ENCODE assay signal across 8 mouse cellular contexts in the genomic region with DNA sequence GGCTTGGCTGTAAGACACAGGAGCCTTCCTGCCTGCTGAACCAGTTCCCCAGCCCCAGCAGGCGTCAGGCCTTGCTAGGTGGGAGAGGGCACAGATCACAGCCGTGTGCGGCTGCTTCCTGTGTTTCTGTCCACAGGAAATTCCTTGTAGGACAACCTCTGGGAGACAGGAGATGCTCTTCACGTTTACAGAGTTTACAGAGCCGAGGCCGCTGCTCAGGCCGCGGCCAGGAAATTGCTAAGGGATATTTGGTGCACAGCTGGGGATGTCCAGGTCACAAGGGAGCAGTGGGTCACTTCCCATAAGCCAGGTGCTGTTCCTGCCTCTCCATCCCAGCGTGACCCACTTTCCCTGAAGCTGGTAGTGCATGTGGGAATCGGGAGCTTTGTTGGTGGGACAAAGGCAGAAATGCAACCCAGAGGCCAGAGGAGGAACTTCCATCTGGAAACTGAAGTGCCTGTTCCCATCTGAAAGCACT. TPM values are rescaled to one million over a fixed set of nuclear protein-coding genes. Genes with fewer than 3 reads are reported as not detected.
A peak's percentile ranks its signal among the peaks of the same experiment; 100 is the strongest.
DNase-seq lines count a peak whose midpoint lies in the region; ATAC-seq lines count a peak whose summit lies in the region.
"Had no signal": no experiment of that assay in that cellular context is flagged by ENCODE, and none has a peak within 500 bp of the region (broad histone marks: within the 10 kb centered on the region; RNA-seq: fewer than 3 reads in every experiment).

No protein-coding gene starts in this region.

- H3K4me2 ChIP-seq in hindbrain, embryonic 13.5 days: no peak overlapping the region
- no peak overlapping the region for H3K4me2 ChIP-seq in liver, embryonic 15.5 days
- H3K4me2 ChIP-seq: neural tube, embryonic 12.5 days had no signal

- no peaks in the 10 kb centered on the region for H3K9me3 ChIP-seq in hindbrain, embryonic 13.5 days
- no peaks in the 10 kb centered on the region for H3K9me3 ChIP-seq in liver, embryonic 15.5 days (replicated peaks)
- H3K9me3 ChIP-seq: neural tube, embryonic 12.5 days had no signal

- no peaks in the 10 kb centered on the region for H3K27me3 ChIP-seq in hindbrain, embryonic 13.5 days
- no peaks in the 10 kb centered on the region for H3K27me3 ChIP-seq in liver, embryonic 15.5 days
- H3K27me3 ChIP-seq: neural tube, embryonic 12.5 days had no signal

- intact Hi-C loops in left cerebral cortex, postnatal 25 days (cut with DNase I): no loop called here

- ATAC-seq in hindbrain, embryonic 13.5 days (ENCODE audit: low FRiP score): no peak
- peak; percentile 17; the same call in 1 of the 2 replicates for ATAC-seq in liver, embryonic 15.5 days (ENCODE audit: insufficient read depth)

- H3K4me3 ChIP-seq in hindbrain, embryonic 13.5 days: no peak overlapping the region
- H3K4me3 ChIP-seq in liver, embryonic 15.5 days (replicated peaks): no peak overlapping the region
- H3K4me3 ChIP-seq: neural tube, embryonic 12.5 days had no signal

- peak overlapping the region; percentile 19; the same call in 1 of the 2 replicates for H3K9ac ChIP-seq in hindbrain, embryonic 13.5 days
- H3K9ac ChIP-seq in liver, embryonic 15.5 days: no peak overlapping the region
- H3K9ac ChIP-seq: neural tube, embryonic 12.5 days had no signal

- no peaks in the 10 kb centered on the region for H3K4me1 ChIP-seq in hindbrain, embryonic 13.5 days (replicated peaks)
- H3K4me1 ChIP-seq in liver, embryonic 15.5 days (replicated peaks): peaks cover 31% of the 10 kb centered on the region
- H3K4me1 ChIP-seq: neural tube, embryonic 12.5 days had no signal

- H3K27ac ChIP-seq in hindbrain, embryonic 13.5 days: no peak overlapping the region
- H3K27ac ChIP-seq in liver, embryonic 15.5 days (replicated peaks): 0 out of 2 replicates have a peak overlapping the region, but pooled peaks have one; percentile 45
- H3K27ac ChIP-seq: neural tube, embryonic 12.5 days had no signal

- 43% methylated on average over 10 of the region's 10 CpGs for WGBS in hindbrain, embryonic 13.5 days
- WGBS in liver, embryonic 15.5 days (ENCODE audit: insufficient replicate concordance): 47% methylated on average over 10 of the region's 10 CpGs

- H3K36me3 ChIP-seq in hindbrain, embryonic 13.5 days: no peaks in the 10 kb centered on the region
- H3K36me3 ChIP-seq in liver, embryonic 15.5 days (replicated peaks): no peaks in the 10 kb centered on the region
- H3K36me3 ChIP-seq: neural tube, embryonic 12.5 days had no signal

- peak; percentile 38 for DNase-seq in adrenal gland, adult 8-10 months
- peak; percentile 56 for DNase-seq in embryo, embryonic 11 days
- no peak for DNase-seq in right cerebral cortex, postnatal 4 days
- DNase-seq in adipocyte (ENCODE audit: low spot score): no peak
- DNase-seq in left cerebral cortex, postnatal 25 days (ENCODE audit: low spot score in 2 of 2): no peak

RNA-seq across cellular contexts. Expression of a gene that starts 27.2 kb away (rescaled TPM):
- total RNA-seq in adrenal gland, adult 8-10 months (2022): 10 to 100 TPM; 14.2 to 19.3 (median 17.0) TPM
- polyA plus RNA-seq in hindbrain, embryonic 13.5 days (2015; fragmentation: Nextera tagmentation; extraction: Ambion mirVana): 26.1 and 30.0 TPM in 2 replicates
- 16.8 and 18.2 TPM in 2 replicates for polyA plus RNA-seq in liver, embryonic 15.5 days (2015; fragmentation: Nextera tagmentation; extraction: Ambion mirVana)
- total RNA-seq in left cerebral cortex, postnatal 25 days (2021): 10 to 100 TPM; 28.0 to 35.9 TPM

RNA-seq across cellular contexts. Expression of a gene that starts 27.2 kb away (rescaled TPM):
- 10 to 100 TPM; 25.5 to 30.2 (median 28.5) TPM for total RNA-seq in adrenal gland, adult 8-10 months (2022)
- polyA plus RNA-seq in hindbrain, embryonic 13.5 days (2015; fragmentation: Nextera tagmentation; extraction: Ambion mirVana): 11.5 and 11.6 TPM in 2 replicates
- 11.8 and 13.2 TPM in 2 replicates for polyA plus RNA-seq in liver, embryonic 15.5 days (2015; fragmentation: Nextera tagmentation; extraction: Ambion mirVana)
- 10 to 100 TPM; 19.4 to 19.6 TPM for total RNA-seq in left cerebral cortex, postnatal 25 days (2021)

RNA-seq across cellular contexts. Expression of a gene that starts 39.2 kb away (rescaled TPM):
- 1 to 10 TPM; 2.1 to 9.3 (median 5.1) TPM for total RNA-seq in adrenal gland, adult 8-10 months (2022)
- 4.2 and 4.6 TPM in 2 replicates for polyA plus RNA-seq in hindbrain, embryonic 13.5 days (2015; fragmentation: Nextera tagmentation; extraction: Ambion mirVana)
- polyA plus RNA-seq in liver, embryonic 15.5 days (2015; fragmentation: Nextera tagmentation; extraction: Ambion mirVana): 1.5 and 1.7 TPM in 2 replicates
- total RNA-seq in left cerebral cortex, postnatal 25 days (2021): 10 to 100 TPM; 25.0 to 27.8 TPM

Comparison
In these comparisons a context has a peak if more than half of its experiments do, and no peak if none do; other contexts are left out.
1. DNase-seq: peak in adrenal gland, adult 8-10 months (single experiment) and embryo, embryonic 11 days (single experiment); none in right cerebral cortex, postnatal 4 days (single experiment), adipocyte (single experiment) and left cerebral cortex, postnatal 25 days (0 of 2).